Comparison of ENCODE assay signal across 17 mouse cellular contexts in genomic region chr16:36420979-36421378, GRCm38 (mm10). TPM values are rescaled to one million over a fixed set of nuclear protein-coding genes. Genes with fewer than 3 reads are reported as not detected.
DNase-seq lines count a peak whose midpoint lies in the region; ATAC-seq and TF ChIP-seq lines count a peak whose summit lies in the region.
"Not testable (repeated sequence)": the region's sequence is repeated elsewhere in the genome, so short reads cannot be mapped to it uniquely, and the experiment has no call there.
"Had no signal": no experiment of that assay in that cellular context is flagged by ENCODE, and none has a peak within 500 bp of the region (broad histone marks: within the 10 kb centered on the region; RNA-seq: fewer than 3 reads in every experiment).

No protein-coding gene starts in this region.

- H3K4me3 ChIP-seq in CH12.LX (replicated peaks in 1 of 3; ENCODE audit: low read depth in 2 of 3, low read length in 2 of 3, poor library complexity in 1 of 3); liver, postnatal 0 days (ENCODE audit: low read depth, low read length): not testable (repeated sequence)

- TF ChIP-seq EP300 in CH12.LX (IDR thresholded peaks at IDR 0.05; ENCODE audit: low read length), result not testable (repeated sequence)
- peak; percentile 59 for TF ChIP-seq EP300 in liver, postnatal 0 days (IDR thresholded peaks at IDR 0.05; ENCODE audit: low read depth)

- TF ChIP-seq CTCF in CH12.LX (conservative IDR thresholded peaks at IDR 0.05 in 1 of 2, IDR thresholded peaks at IDR 0.05 in 1 of 2; ENCODE audit: low read depth in 2 of 2, low read length in 2 of 2); liver, postnatal 0 days (IDR thresholded peaks at IDR 0.05; ENCODE audit: low read depth): not testable (repeated sequence)

- dilution Hi-C loops in CH12.LX (cut with MboI; ENCODE audit: extremely low pct_ligation_motif_present, extremely low pct_unique_long_range_greater_than_20kb, low sequenced_read_pairs), result not testable (repeated sequence)

- not testable (repeated sequence) for H3K9ac ChIP-seq in CH12.LX (ENCODE audit: insufficient read depth, low read depth); liver, postnatal 0 days (replicated peaks)

- not testable (repeated sequence) for H3K9me3 ChIP-seq in CH12.LX (replicated peaks; ENCODE audit: low read length); liver, postnatal 0 days (ENCODE audit: low read length)

- 38% methylated on average over 1 of the region's 1 CpGs for WGBS in liver, postnatal 0 days (ENCODE audit: insufficient replicate concordance)

- ATAC-seq in liver, postnatal 0 days, result not testable (repeated sequence)

- H3K79me2 ChIP-seq in CH12.LX (replicated peaks; ENCODE audit: control insufficient read depth, extremely low read depth, insufficient read depth, poor library complexity, severe bottlenecking), result not testable (repeated sequence)

- not testable (repeated sequence) for TF ChIP-seq RAD21 in CH12.LX (IDR thresholded peaks at IDR 0.05; ENCODE audit: low read depth, low read length)

- not testable (repeated sequence) for H3K36me3 ChIP-seq in CH12.LX (replicated peaks in 1 of 2; ENCODE audit: control insufficient read depth in 1 of 2, insufficient read depth in 1 of 2, low read length in 1 of 2); liver, postnatal 0 days (replicated peaks; ENCODE audit: insufficient read depth, low read length)

- not testable (repeated sequence) for H3K27me3 ChIP-seq in CH12.LX (replicated peaks); liver, postnatal 0 days (ENCODE audit: insufficient read depth, low read length)

- peak; percentile 67 for DNase-seq in 416B (ENCODE audit: low read depth)
- peak; percentile 9 for DNase-seq in CH12.LX (ENCODE audit: extremely low read depth)
- not testable (repeated sequence) for DNase-seq in liver, postnatal 0 days

- TF ChIP-seq POLR2A in CH12.LX (IDR thresholded peaks at IDR 0.05; ENCODE audit: low read depth, low read length), result not testable (repeated sequence)

- in situ Hi-C loops in CH12.LX (cut with MboI; ENCODE audit: low pct_ligation_motif_present, low pct_unique_long_range_greater_than_20kb, low sequenced_read_pairs), result not testable (repeated sequence)

- H3K27ac ChIP-seq in CH12.LX (ENCODE audit: insufficient read depth, low read depth), result not testable (repeated sequence)
- peak overlapping the region; percentile 23; the same call in 1 of the 2 replicates for H3K27ac ChIP-seq in liver, postnatal 0 days (ENCODE audit: low read depth)

- not testable (repeated sequence) for H3K4me2 ChIP-seq in CH12.LX (ENCODE audit: insufficient read depth, low read depth, poor library complexity, severe bottlenecking); liver, postnatal 0 days (ENCODE audit: low read depth, low read length)

- H3K4me1 ChIP-seq in CH12.LX (ENCODE audit: control insufficient read depth in 1 of 2, insufficient read depth in 2 of 2); liver, postnatal 0 days (ENCODE audit: insufficient read depth): not testable (repeated sequence)

RNA-seq across cellular contexts. Expression of gene Stfa2, which starts 12.7 kb away (rescaled TPM):
- total RNA-seq in CH12.LX (2012; rRNA removed), result not detected in 2 replicates
- not detected in 2 replicates for total RNA-seq in CH12.LX (2014; rRNA removed)
- not detected in 2 replicates for polyA plus RNA-seq in CH12.LX (2012; ENCODE audit: insufficient read length, low read depth)
- polyA plus RNA-seq in liver, postnatal 0 days (2015; fragmentation: Nextera tagmentation; extraction: Ambion mirVana), result 154 and 162 TPM in 2 replicates
- total RNA-seq: adrenal gland, adult 18-20 months; adrenal gland, adult 2 months; adrenal gland, adult 8-10 months; adrenal gland, postnatal 14 days; adrenal gland, postnatal 25 days; adrenal gland, postnatal 36 days; ES-E14; G1E; MEL had no signal
- polyA plus RNA-seq: activated CD4-positive, CD25-positive, alpha-beta regulatory T cell, adult 4 months; adrenal gland, adult 2 months; C2C12; CD4-positive, CD25-positive, alpha-beta regulatory T cell, adult 4 months; cerebellum, adult 2 months; G1E; Patski had no signal

RNA-seq across cellular contexts. Expression of gene Stfa3, which starts 34.2 kb away (rescaled TPM):
- total RNA-seq in CH12.LX (2012; rRNA removed) (not detected in 2 replicates), CH12.LX (2014; rRNA removed) (not detected in 2 replicates)
- polyA plus RNA-seq in CH12.LX (2012; ENCODE audit: insufficient read length, low read depth), result not detected in 2 replicates
- polyA plus RNA-seq in liver, postnatal 0 days (2015; fragmentation: Nextera tagmentation; extraction: Ambion mirVana), result 213 and 228 TPM in 2 replicates
- total RNA-seq: adrenal gland, adult 18-20 months; adrenal gland, adult 2 months; adrenal gland, adult 8-10 months; adrenal gland, postnatal 14 days; adrenal gland, postnatal 25 days; adrenal gland, postnatal 36 days; ES-E14; G1E; MEL had no signal
- polyA plus RNA-seq: activated CD4-positive, CD25-positive, alpha-beta regulatory T cell, adult 4 months; adrenal gland, adult 2 months; C2C12; CD4-positive, CD25-positive, alpha-beta regulatory T cell, adult 4 months; cerebellum, adult 2 months; G1E; Patski had no signal

RNA-seq across cellular contexts. Expression of gene BC100530, which starts 53.4 kb away (rescaled TPM):
- not detected in 2 replicates for total RNA-seq in CH12.LX (2012; rRNA removed)
- total RNA-seq in CH12.LX (2014; rRNA removed), result not detected in 2 replicates
- not detected in 2 replicates for polyA plus RNA-seq in CH12.LX (2012; ENCODE audit: insufficient read length, low read depth)
- polyA plus RNA-seq in liver, postnatal 0 days (2015; fragmentation: Nextera tagmentation; extraction: Ambion mirVana), result 1,035 and 1,094 TPM in 2 replicates
- total RNA-seq: adrenal gland, adult 18-20 months; adrenal gland, adult 2 months; adrenal gland, adult 8-10 months; adrenal gland, postnatal 14 days; adrenal gland, postnatal 25 days; adrenal gland, postnatal 36 days; ES-E14; G1E; MEL had no signal
- polyA plus RNA-seq: activated CD4-positive, CD25-positive, alpha-beta regulatory T cell, adult 4 months; adrenal gland, adult 2 months; C2C12; CD4-positive, CD25-positive, alpha-beta regulatory T cell, adult 4 months; cerebellum, adult 2 months; G1E; Patski had no signal

Comparison
In these comparisons a context has a peak if more than half of its experiments do, and no peak if none do; other contexts are left out.
1. RNA of gene Stfa2, which starts 12.7 kb away (polyA plus RNA-seq): 154 to 162 TPM in liver, postnatal 0 days; not detected in CH12.LX; every median in the first group is over 100 times any median in the second.
2. RNA of gene Stfa3, which starts 34.2 kb away (polyA plus RNA-seq): 213 to 228 TPM in liver, postnatal 0 days; not detected in CH12.LX; every median in the first group is over 100 times any median in the second.
3. RNA of gene BC100530, which starts 53.4 kb away (polyA plus RNA-seq): 1,035 to 1,094 TPM in liver, postnatal 0 days; not detected in CH12.LX; every median in the first group is over 1,000 times any median in the second.